In genomic region chr3:90062539-90062938, GRCm38 (mm10) we compare ENCODE assay signal across 23 mouse cellular contexts. TPM values are rescaled to one million over a fixed set of nuclear protein-coding genes. Genes with fewer than 3 reads are reported as not detected.
DNase-seq lines count a peak whose midpoint lies in the region; ATAC-seq and TF ChIP-seq lines count a peak whose summit lies in the region.
"Had no signal": no experiment of that assay in that cellular context is flagged by ENCODE, and none has a peak within 500 bp of the region (broad histone marks: within the 10 kb centered on the region; RNA-seq: fewer than 3 reads in every experiment).

No protein-coding gene starts in this region.

- no peak for ATAC-seq in hindbrain, postnatal 0 days
- ATAC-seq in hindbrain, embryonic 12.5 days (ENCODE audit: low FRiP score), result no peak
- ATAC-seq: forebrain, embryonic 14.5 days; forebrain, embryonic 16.5 days had no signal

- H3K4me3 ChIP-seq in hindbrain, postnatal 0 days (ENCODE audit: low read length), result no peak overlapping the region
- no peak overlapping the region for H3K4me3 ChIP-seq in hindbrain, embryonic 12.5 days
- H3K4me3 ChIP-seq: embryonic facial prominence, embryonic 13.5 days; embryonic facial prominence, embryonic 15.5 days; erythroblast, embryonic 14.5 days; forebrain, embryonic 10.5 days; forebrain, embryonic 12.5 days had no signal

- H3K27ac ChIP-seq in hindbrain, postnatal 0 days, result no peak overlapping the region
- H3K27ac ChIP-seq in hindbrain, embryonic 12.5 days, result no peak overlapping the region
- H3K27ac ChIP-seq: embryonic facial prominence, embryonic 13.5 days; embryonic facial prominence, embryonic 15.5 days; forebrain, embryonic 10.5 days; forebrain, embryonic 12.5 days had no signal

- peaks cover 22% of the 10 kb centered on the region for H3K36me3 ChIP-seq in hindbrain, postnatal 0 days (ENCODE audit: insufficient read depth, low read length)
- peaks cover 52% of the 10 kb centered on the region for H3K36me3 ChIP-seq in hindbrain, embryonic 12.5 days

- intact Hi-C loops in heart, postnatal 14 days (cut with DNase I), result no loop called here

- no peaks in the 10 kb centered on the region for H3K4me1 ChIP-seq in hindbrain, postnatal 0 days (ENCODE audit: insufficient read depth, low read length)
- no peaks in the 10 kb centered on the region for H3K4me1 ChIP-seq in hindbrain, embryonic 12.5 days
- H3K4me1 ChIP-seq: embryonic facial prominence, embryonic 13.5 days; embryonic facial prominence, embryonic 15.5 days; forebrain, embryonic 10.5 days; forebrain, embryonic 12.5 days had no signal

- H3K9ac ChIP-seq in hindbrain, postnatal 0 days (replicated peaks; ENCODE audit: low read length), result no peak overlapping the region
- no peak overlapping the region for H3K9ac ChIP-seq in hindbrain, embryonic 12.5 days
- H3K9ac ChIP-seq: embryonic facial prominence, embryonic 13.5 days; embryonic facial prominence, embryonic 15.5 days; forebrain, embryonic 12.5 days had no signal

- no peaks in the 10 kb centered on the region for H3K9me3 ChIP-seq in hindbrain, postnatal 0 days (ENCODE audit: low read length)
- no peaks in the 10 kb centered on the region for H3K9me3 ChIP-seq in hindbrain, embryonic 12.5 days (replicated peaks)
- H3K9me3 ChIP-seq: embryonic facial prominence, embryonic 13.5 days; embryonic facial prominence, embryonic 15.5 days; forebrain, embryonic 10.5 days; forebrain, embryonic 12.5 days had no signal

- WGBS in hindbrain, postnatal 0 days, result 47% methylated on average over 2 of the region's 2 CpGs
- WGBS in hindbrain, embryonic 12.5 days, result 60% methylated on average over 2 of the region's 2 CpGs

- no peak for TF ChIP-seq CTCF in hindbrain, postnatal 0 days (IDR thresholded peaks at IDR 0.05; ENCODE audit: low read depth)

- DNase-seq in heart, adult 11 months, result peak; percentile 69
- no peak for DNase-seq in heart, postnatal 14 days
- peak; percentile 22 for DNase-seq in hindbrain, postnatal 0 days (ENCODE audit: low spot score)
- DNase-seq in retina, postnatal 1 day, result peak; percentile 41
- no peak for DNase-seq in retina, embryonic 14.5 days (ENCODE audit: low spot score)
- DNase-seq in adipocyte (ENCODE audit: low spot score), result peak; percentile 50
- DNase-seq in cerebellum, postnatal 25 days, result no peak
- DNase-seq: adrenal gland, adult 8-10 months; adrenal gland, postnatal 14 days; adrenal gland, postnatal 36 days; cerebellum, adult 11-12 months; cerebellum, adult 2 months; cerebellum, adult 9-10 months; cerebellum, postnatal 10 days; cerebellum, postnatal 36 days had no signal

- no peak overlapping the region for H3K4me2 ChIP-seq in hindbrain, postnatal 0 days (ENCODE audit: low read depth, low read length)
- H3K4me2 ChIP-seq in hindbrain, embryonic 12.5 days (replicated peaks), result no peak overlapping the region
- H3K4me2 ChIP-seq: embryonic facial prominence, embryonic 13.5 days; embryonic facial prominence, embryonic 15.5 days; forebrain, embryonic 12.5 days had no signal

- no peaks in the 10 kb centered on the region for H3K27me3 ChIP-seq in hindbrain, postnatal 0 days (ENCODE audit: insufficient read depth, low read length)
- H3K27me3 ChIP-seq in hindbrain, embryonic 12.5 days, result no peaks in the 10 kb centered on the region
- H3K27me3 ChIP-seq: embryonic facial prominence, embryonic 13.5 days; embryonic facial prominence, embryonic 15.5 days; forebrain, embryonic 12.5 days had no signal

RNA-seq across cellular contexts. Expression of gene Tpm3, which starts 9.9 kb away (rescaled TPM):
- 10 to 100 TPM; 71.0 to 71.4 TPM for total RNA-seq in heart, postnatal 14 days (2021)
- 136 and 142 TPM in 2 replicates for total RNA-seq in hindbrain, postnatal 0 days (2014; rRNA removed)
- 300 and 302 TPM in 2 replicates for polyA plus RNA-seq in hindbrain, postnatal 0 days (2015; fragmentation: Nextera tagmentation; extraction: Ambion mirVana)
- polyA plus RNA-seq in hindbrain, embryonic 12.5 days (2016; fragmentation: Nextera tagmentation; extraction: Ambion mirVana), result 510 and 525 TPM in 2 replicates

RNA-seq across cellular contexts. Expression of gene Ubap2l, which starts 10.1 kb away (rescaled TPM):
- total RNA-seq in heart, postnatal 14 days (2021), result 100 to 1,000 TPM; 119 to 130 TPM
- 83.1 and 102 TPM in 2 replicates for total RNA-seq in hindbrain, postnatal 0 days (2014; rRNA removed)
- polyA plus RNA-seq in hindbrain, postnatal 0 days (2015; fragmentation: Nextera tagmentation; extraction: Ambion mirVana), result 109 and 113 TPM in 2 replicates
- polyA plus RNA-seq in hindbrain, embryonic 12.5 days (2016; fragmentation: Nextera tagmentation; extraction: Ambion mirVana), result 201 and 227 TPM in 2 replicates

RNA-seq across cellular contexts. Expression of gene 4933434E20Rik, which starts 11.1 kb away (rescaled TPM):
- 10 to 100 TPM; 60.6 to 67.1 TPM for total RNA-seq in heart, postnatal 14 days (2021)
- total RNA-seq in hindbrain, postnatal 0 days (2014; rRNA removed), result 95.6 and 110 TPM in 2 replicates
- polyA plus RNA-seq in hindbrain, postnatal 0 days (2015; fragmentation: Nextera tagmentation; extraction: Ambion mirVana), result 228 and 254 TPM in 2 replicates
- polyA plus RNA-seq in hindbrain, embryonic 12.5 days (2016; fragmentation: Nextera tagmentation; extraction: Ambion mirVana), result 187 and 198 TPM in 2 replicates

RNA-seq across cellular contexts. Expression of gene Nup210l, which starts 41.4 kb away (rescaled TPM):
- total RNA-seq in heart, postnatal 14 days (2021), result under 1 TPM; 0.12 to 0.14 TPM
- total RNA-seq in hindbrain, postnatal 0 days (2014; rRNA removed), result 0.52 and 0.65 TPM in 2 replicates
- 0.11 TPM in 2 replicates for polyA plus RNA-seq in hindbrain, postnatal 0 days (2015; fragmentation: Nextera tagmentation; extraction: Ambion mirVana)
- polyA plus RNA-seq in hindbrain, embryonic 12.5 days (2016; fragmentation: Nextera tagmentation; extraction: Ambion mirVana), result 0.51 and 0.75 TPM in 2 replicates
- polyA plus RNA-seq: erythroblast, embryonic 14.5 days had no signal

Comparison
In these comparisons a context has a peak if more than half of its experiments do, and no peak if none do; other contexts are left out.
1. DNase-seq: peak in heart, adult 11 months (single experiment), hindbrain, postnatal 0 days (single experiment), retina, postnatal 1 day (single experiment) and adipocyte (single experiment); none in heart, postnatal 14 days (0 of 2), retina, embryonic 14.5 days (single experiment) and cerebellum, postnatal 25 days (0 of 2).